Mouse (Mus musculus) MEL (cell line): ENCODE data around the gene Szrd1.

ENCODE experiments used
- CHD1 ChIP-seq: IDR thresholded peaks from 2 replicates; pipeline ENCODE4 v1.6.1; 2012; ENCODE audit warnings: low read depth, mild to moderate bottlenecking, inconsistent platforms, low read length, improper control_type of control experiment
- CHD2 ChIP-seq: IDR thresholded peaks from 2 replicates; pipeline ENCODE4 v1.6.1; 2011; ENCODE audit warnings: low read length, improper control_type of control experiment
- CTCF ChIP-seq, 3 experiments: IDR thresholded peaks in 2 of 3; conservative IDR thresholded peaks in 1 of 3; 2 replicates each; pipeline ENCODE4 v1.5.1; 2011 to 2012; ENCODE audit warnings: low read length in 3 of 3, low read depth in 2 of 3, mild to moderate bottlenecking in 2 of 3, improper control_type of control experiment in 1 of 3, inconsistent platforms in 1 of 3, mixed read lengths in 1 of 3, moderate library complexity in 1 of 3; ENCODE audit not compliant: control insufficient read depth in 1 of 3, insufficient read depth in 1 of 3, poor library complexity in 1 of 3, severe bottlenecking in 1 of 3
- HCFC1 ChIP-seq: IDR thresholded peaks from 2 replicates; pipeline ENCODE4 v1.6.1; 2012; ENCODE audit warnings: low read depth, mild to moderate bottlenecking, inconsistent platforms, low read length, improper control_type of control experiment, moderate library complexity
- MYC ChIP-seq: IDR thresholded peaks from 2 replicates; pipeline ENCODE4 v1.6.1; 2011; ENCODE audit warnings: low read depth, mild to moderate bottlenecking, low read length, improper control_type of control experiment, moderate library complexity
- TAL1 ChIP-seq: IDR thresholded peaks from 2 replicates; pipeline ENCODE4 v1.6.1; 2012; ENCODE audit warnings: mild to moderate bottlenecking, inconsistent platforms, low read length, moderate library complexity, mixed read lengths

GRCm38 (mm10) chr4:141167156-141167555 lies 27.6 kb upstream of the Szrd1 start:
- no peak for TF ChIP-seq MYC
- TF ChIP-seq CHD1, result no peak
- TF ChIP-seq CTCF (IDR thresholded peaks at IDR 0.05 in 2 of 3, conservative IDR thresholded peaks at IDR 0.05 in 1 of 3; ENCODE audit: control insufficient read depth in 1 of 3, insufficient read depth in 1 of 3, low read depth in 2 of 3, low read length in 3 of 3, poor library complexity in 1 of 3, severe bottlenecking in 1 of 3), result peak in 2 of 3 experiments; percentile 13 to 35; a peak in 3 of 6 replicates
- no peak for TF ChIP-seq CHD2
- no peak for TF ChIP-seq HCFC1
- TF ChIP-seq TAL1, result no peak
